Mouse (Mus musculus): Measurements from ENCODE around the gene Fh1. TPM values are rescaled to one million over a fixed set of nuclear protein-coding genes. Genes with fewer than 3 reads are reported as not detected.
A peak's percentile ranks its signal among the peaks of the same experiment; 100 is the strongest.

The Fh1 gene
- total and polyA plus RNA-seq, 3 experiments: 257 to 594 (median 504) TPM

DNA sequence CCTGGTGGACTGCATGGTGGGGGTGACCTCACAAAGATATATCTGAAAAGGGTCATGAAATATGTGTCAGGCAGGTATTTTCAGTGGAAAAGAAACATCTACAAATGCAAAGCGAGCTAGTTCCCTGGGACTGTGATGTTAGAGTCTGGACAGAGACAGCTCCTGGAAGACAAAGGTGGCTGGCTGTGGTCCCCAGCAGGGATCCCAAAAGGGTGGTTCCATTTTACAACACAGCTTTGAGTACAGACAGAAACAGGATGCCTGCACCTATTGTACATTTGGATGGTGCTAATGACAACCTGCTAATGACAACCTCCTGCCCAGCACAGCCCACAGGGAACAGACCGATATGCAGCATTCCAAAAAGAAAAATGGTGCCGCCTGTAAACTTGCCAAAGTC is 44.0 kb upstream of the Fh1 start:
- Histone ChIP-seq H3K79me2 (replicated peaks; ENCODE audit: control insufficient read depth, insufficient read depth, low read length) (no peaks in the 10 kb centered on the region), H3K27ac (no peak overlapping the region), H3K36me3 (ENCODE audit: control insufficient read depth, insufficient read depth, low read length) (no peaks in the 10 kb centered on the region), H3K9ac (ENCODE audit: low read depth, low read length) (no peak overlapping the region), H3K4me1 (ENCODE audit: control insufficient read depth, insufficient read depth, low read length) (no peaks in the 10 kb centered on the region; the same call in 1 of the 2 replicates), H3K4me3 (no peak overlapping the region), H3K27me3 (ENCODE audit: control insufficient read depth, insufficient read depth, low read length) (no peaks in the 10 kb centered on the region)
- intact Hi-C loops (cut with DNase I): loop anchor here (10.0 kb wide), 1 partner anchor 625 kb away; no protein-coding TSS in a partner anchor
- 85% methylated on average over 3 of the region's 3 CpGs for WGBS
- no peak for TF ChIP-seq EP300 (IDR thresholded peaks at IDR 0.05; ENCODE audit: insufficient read depth, low read depth, low read length)
- TF ChIP-seq CTCF (IDR thresholded peaks at IDR 0.05): no peak
- no peak for TF ChIP-seq POLR2A (IDR thresholded peaks at IDR 0.05; ENCODE audit: insufficient read depth, low read depth, low read length)
- DNase-seq: no peak

DNA sequence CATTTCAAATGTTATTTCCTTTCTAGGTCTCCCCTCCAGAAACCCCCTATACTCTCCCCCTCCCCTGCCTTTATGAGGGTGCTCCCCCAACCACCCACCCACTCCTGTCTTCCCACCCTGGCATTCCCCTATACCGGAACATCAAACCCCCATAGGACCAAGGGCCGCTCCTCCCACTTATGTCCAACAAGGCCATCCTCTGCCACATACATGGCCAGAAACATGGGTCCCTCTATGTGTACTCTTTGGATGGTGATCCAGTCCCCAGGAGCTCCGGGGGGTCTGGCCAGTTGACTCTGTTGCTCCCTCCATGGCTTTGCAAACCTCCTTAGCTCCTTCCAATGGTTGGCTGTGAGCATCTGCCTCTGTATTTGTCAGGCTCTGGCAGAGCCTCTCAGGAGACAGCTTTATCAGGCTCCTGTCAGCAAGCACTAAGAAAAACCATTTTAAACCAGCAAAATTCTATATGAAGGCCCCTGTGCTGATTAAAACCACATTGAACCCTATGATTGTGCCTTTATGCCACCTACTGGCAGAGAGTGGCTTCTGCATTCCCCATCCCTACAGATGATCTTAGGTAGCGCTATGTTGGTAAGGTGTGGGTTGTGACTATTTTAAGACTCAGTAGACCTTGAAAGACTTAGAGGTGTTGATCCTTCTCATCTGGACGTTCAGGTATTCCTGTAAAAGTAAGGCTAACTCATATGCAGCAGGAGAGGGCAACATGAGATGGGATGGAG is 43.4 kb upstream of the Fh1 start:
- H3K27me3 ChIP-seq (ENCODE audit: control insufficient read depth, insufficient read depth, low read length): no peaks in the 10 kb centered on the region
- H3K79me2 ChIP-seq (replicated peaks; ENCODE audit: control insufficient read depth, insufficient read depth, low read length): no peaks in the 10 kb centered on the region
- intact Hi-C loops (cut with DNase I): loop anchor here (10.0 kb wide), 1 partner anchor 624 kb away; no protein-coding TSS in a partner anchor
- H3K36me3 ChIP-seq (ENCODE audit: control insufficient read depth, insufficient read depth, low read length): no peaks in the 10 kb centered on the region
- no peak for DNase-seq
- no peak overlapping the region for H3K27ac ChIP-seq
- TF ChIP-seq CTCF (IDR thresholded peaks at IDR 0.05) (peak; percentile 71), POLR2A (IDR thresholded peaks at IDR 0.05; ENCODE audit: insufficient read depth, low read depth, low read length) (no peak)
- H3K4me3 ChIP-seq: no peak overlapping the region
- 60% methylated on average over 5 of the region's 5 CpGs for WGBS
- no peak overlapping the region for H3K9ac ChIP-seq (ENCODE audit: low read depth, low read length)
- H3K4me1 ChIP-seq (ENCODE audit: control insufficient read depth, insufficient read depth, low read length): no peaks in the 10 kb centered on the region

DNA sequence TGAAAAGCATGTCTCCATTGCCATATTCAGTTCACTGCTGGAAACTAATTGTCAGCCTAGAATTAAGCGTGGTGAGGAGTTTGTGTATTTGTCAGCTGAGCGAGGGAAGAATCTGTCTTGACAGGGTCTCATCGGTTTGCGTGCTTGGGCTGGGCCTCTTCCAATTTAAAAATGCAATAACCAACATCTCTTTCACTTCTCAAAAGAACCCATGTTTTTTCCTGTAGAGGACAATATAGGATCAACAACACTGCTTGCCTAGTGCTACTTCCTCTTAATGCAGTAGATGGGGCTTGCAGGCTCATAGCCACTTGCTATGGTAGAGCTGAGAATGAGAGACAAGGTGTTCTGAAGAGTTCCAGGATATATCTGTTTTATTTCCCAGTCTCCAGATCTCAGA is 34.5 kb upstream of the Fh1 start:
- intact Hi-C loops (cut with DNase I): loop anchor here (10.0 kb wide), 1 partner anchor 615 kb away; no protein-coding TSS in a partner anchor
- Histone ChIP-seq H3K27me3 (ENCODE audit: control insufficient read depth, insufficient read depth, low read length) (no peaks in the 10 kb centered on the region), H3K36me3 (ENCODE audit: control insufficient read depth, insufficient read depth, low read length) (no peaks in the 10 kb centered on the region), H3K9ac (ENCODE audit: low read depth, low read length) (no peak overlapping the region), H3K4me3 (no peak overlapping the region), H3K4me1 (ENCODE audit: control insufficient read depth, insufficient read depth, low read length) (no peaks in the 10 kb centered on the region), H3K27ac (no peak overlapping the region), H3K79me2 (replicated peaks; ENCODE audit: control insufficient read depth, insufficient read depth, low read length) (no peaks in the 10 kb centered on the region)
- no peak for DNase-seq
- TF ChIP-seq POLR2A (IDR thresholded peaks at IDR 0.05; ENCODE audit: insufficient read depth, low read depth, low read length) (no peak), EP300 (IDR thresholded peaks at IDR 0.05; ENCODE audit: insufficient read depth, low read depth, low read length) (no peak), CTCF (IDR thresholded peaks at IDR 0.05) (no peak)
- WGBS: 89% methylated on average over 4 of the region's 4 CpGs

DNA sequence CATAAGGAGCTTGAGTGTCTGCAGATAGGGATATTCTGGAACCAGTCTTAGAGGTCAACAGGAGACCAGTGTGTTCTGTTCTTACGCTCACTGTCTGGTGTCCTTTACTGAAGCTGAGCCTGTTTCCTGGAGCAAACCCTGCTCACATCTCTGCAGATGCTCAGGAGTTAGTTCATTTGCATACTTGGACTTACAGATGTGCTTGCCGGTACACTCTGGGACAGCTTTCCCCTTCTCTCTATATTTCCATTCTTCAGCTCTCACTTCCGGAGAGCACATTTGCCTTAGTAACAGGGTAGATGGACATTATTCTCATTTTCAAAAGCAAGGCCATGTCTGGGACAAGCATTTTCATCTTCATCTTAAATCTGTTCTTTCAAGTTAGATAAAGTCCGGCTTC is 23.2 kb upstream of the Fh1 start:
- 87% methylated on average over 4 of the region's 4 CpGs for WGBS
- Histone ChIP-seq H3K4me1 (ENCODE audit: control insufficient read depth, insufficient read depth, low read length) (no peaks in the 10 kb centered on the region), H3K27ac (no peak overlapping the region), H3K79me2 (replicated peaks; ENCODE audit: control insufficient read depth, insufficient read depth, low read length) (no peaks in the 10 kb centered on the region), H3K4me3 (no peak overlapping the region), H3K9ac (ENCODE audit: low read depth, low read length) (no peak overlapping the region), H3K36me3 (ENCODE audit: control insufficient read depth, insufficient read depth, low read length) (no peaks in the 10 kb centered on the region), H3K27me3 (ENCODE audit: control insufficient read depth, insufficient read depth, low read length) (no peaks in the 10 kb centered on the region)
- intact Hi-C loops (cut with DNase I): no loop called here
- no peak for DNase-seq
- TF ChIP-seq EP300 (IDR thresholded peaks at IDR 0.05; ENCODE audit: insufficient read depth, low read depth, low read length) (no peak), POLR2A (IDR thresholded peaks at IDR 0.05; ENCODE audit: insufficient read depth, low read depth, low read length) (no peak), CTCF (IDR thresholded peaks at IDR 0.05) (no peak)

DNA sequence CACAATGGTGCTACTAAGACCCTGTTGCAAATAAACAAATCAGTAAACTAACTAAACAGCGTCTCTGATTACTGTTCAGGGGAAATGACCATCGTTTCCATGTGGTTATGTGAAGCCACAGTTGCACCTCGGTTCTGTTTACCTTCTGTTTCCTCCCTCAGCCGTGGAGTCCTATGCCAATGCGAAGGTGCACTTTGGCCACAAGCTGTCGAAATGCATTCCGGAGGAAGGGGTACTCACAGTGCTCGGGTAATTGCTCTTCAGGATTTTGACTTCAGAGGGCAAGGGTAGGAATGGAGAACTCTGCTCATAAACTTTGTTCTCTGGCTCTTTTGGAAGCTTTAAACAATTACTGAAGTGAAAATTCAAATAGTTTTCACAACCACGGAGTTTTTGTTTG is 21.5 kb upstream of the Fh1 start:
- 64% methylated on average over 9 of the region's 9 CpGs for WGBS
- Histone ChIP-seq H3K27me3 (ENCODE audit: control insufficient read depth, insufficient read depth, low read length) (no peaks in the 10 kb centered on the region), H3K79me2 (replicated peaks; ENCODE audit: control insufficient read depth, insufficient read depth, low read length) (no peaks in the 10 kb centered on the region), H3K27ac (no peak overlapping the region), H3K4me3 (no peak overlapping the region), H3K36me3 (ENCODE audit: control insufficient read depth, insufficient read depth, low read length) (no peaks in the 10 kb centered on the region), H3K9ac (ENCODE audit: low read depth, low read length) (no peak overlapping the region), H3K4me1 (ENCODE audit: control insufficient read depth, insufficient read depth, low read length) (no peaks in the 10 kb centered on the region)
- no peak for TF ChIP-seq POLR2A (IDR thresholded peaks at IDR 0.05; ENCODE audit: insufficient read depth, low read depth, low read length)
- no peak for TF ChIP-seq EP300 (IDR thresholded peaks at IDR 0.05; ENCODE audit: insufficient read depth, low read depth, low read length)
- no peak for TF ChIP-seq CTCF (IDR thresholded peaks at IDR 0.05)
- intact Hi-C loops (cut with DNase I): no loop called here
- DNase-seq: no peak

DNA sequence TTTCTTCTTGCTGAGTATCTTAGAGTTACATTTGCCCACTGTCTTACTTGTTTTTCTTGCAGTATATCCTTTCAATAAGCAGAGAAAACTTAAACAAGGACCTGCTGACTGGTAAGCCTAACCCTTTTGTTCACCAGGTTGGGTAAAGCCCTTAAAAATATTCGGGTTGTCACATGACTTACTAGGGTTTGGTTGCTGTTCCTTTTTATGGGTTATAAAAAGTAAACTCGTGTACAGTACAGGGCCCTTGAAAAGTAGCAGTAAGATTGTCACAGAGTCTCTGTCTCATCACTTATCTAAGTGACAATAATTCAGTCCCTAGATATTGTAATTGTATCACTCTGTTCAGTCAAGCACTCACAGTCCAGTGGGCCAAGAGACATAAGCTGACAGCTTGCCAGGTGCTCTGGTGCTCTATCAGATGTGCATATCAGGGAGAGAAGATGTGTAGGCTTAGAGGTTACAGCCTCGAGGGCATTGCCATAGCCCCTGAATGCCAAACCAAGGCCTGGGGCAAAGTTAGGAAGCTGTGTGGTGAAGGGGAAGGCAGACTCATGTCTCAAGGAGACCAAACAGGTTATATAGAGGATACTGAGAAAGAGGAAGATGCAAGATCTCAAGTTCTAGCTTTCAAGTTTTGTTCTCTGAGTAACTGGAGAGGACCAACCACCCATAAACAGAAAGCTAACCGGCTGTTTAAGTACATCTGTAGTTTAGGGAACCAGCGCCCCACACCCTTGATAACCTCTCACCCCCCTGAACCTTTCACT is 18.2 kb upstream of the Fh1 start:
- intact Hi-C loops (cut with DNase I): no loop called here
- no peak for TF ChIP-seq POLR2A (IDR thresholded peaks at IDR 0.05; ENCODE audit: insufficient read depth, low read depth, low read length)
- no peak for TF ChIP-seq CTCF (IDR thresholded peaks at IDR 0.05)
- no peak for TF ChIP-seq EP300 (IDR thresholded peaks at IDR 0.05; ENCODE audit: insufficient read depth, low read depth, low read length)
- H3K27me3 ChIP-seq (ENCODE audit: control insufficient read depth, insufficient read depth, low read length): no peaks in the 10 kb centered on the region
- no peak for DNase-seq
- no peak overlapping the region for H3K9ac ChIP-seq (ENCODE audit: low read depth, low read length)
- no peak overlapping the region for H3K4me3 ChIP-seq
- no peaks in the 10 kb centered on the region for H3K36me3 ChIP-seq (ENCODE audit: control insufficient read depth, insufficient read depth, low read length)
- no peaks in the 10 kb centered on the region for H3K79me2 ChIP-seq (replicated peaks; ENCODE audit: control insufficient read depth, insufficient read depth, low read length)
- H3K27ac ChIP-seq: no peak overlapping the region
- H3K4me1 ChIP-seq (ENCODE audit: control insufficient read depth, insufficient read depth, low read length): no peaks in the 10 kb centered on the region
- 48% methylated on average over 5 of the region's 5 CpGs for WGBS
